Mouse (Mus musculus) lung, postnatal 0 days (tissue): ENCODE data around the gene Mgmt. TPM values are rescaled to one million over a fixed set of nuclear protein-coding genes. Genes with fewer than 3 reads are reported as not detected.
A peak's percentile ranks its signal among the peaks of the same experiment; 100 is the strongest.

Experiments used
- ATAC-seq: fragments of 200-750 bp; cut with Nextera tagmentation; 2 replicates; pipeline ENCODE4 v1.8.0; 2017; ENCODE audit warnings: moderate library complexity
- DNase-seq: peaks from one replicate; pipeline ENCODE4 v3.0.0-alpha.2; 2016; ENCODE audit warnings: low spot score
- H3K27ac ChIP-seq: fragments of 300-500 bp; sonication (generic); 2 replicates; pipeline ENCODE4 v1.5.1; 2014; ENCODE audit warnings: antibody characterized with exemption, mild to moderate bottlenecking, low read length, mixed read lengths
- H3K27me3 ChIP-seq: fragments of 300-500 bp; sonication (generic); replicated peaks from 2 replicates; pipeline ENCODE4 v1.6.1; 2014; ENCODE audit warnings: low read length, mixed read lengths; ENCODE audit not compliant: insufficient read depth
- H3K36me3 ChIP-seq: fragments of 300-500 bp; sonication (generic); 2 replicates; pipeline ENCODE4 v1.6.1; 2014; ENCODE audit warnings: low read length, mixed read lengths; ENCODE audit not compliant: insufficient read depth
- H3K4me1 ChIP-seq: fragments of 300-500 bp; sonication (generic); 2 replicates; pipeline ENCODE4 v1.6.1; 2014; ENCODE audit warnings: antibody characterized with exemption, low read depth, low read length, mixed read lengths; ENCODE audit not compliant: insufficient read depth
- H3K4me2 ChIP-seq: fragments of 300-500 bp; sonication (generic); replicated peaks from 2 replicates; pipeline ENCODE4 v1.6.1; 2014; ENCODE audit warnings: low read depth, mild to moderate bottlenecking, low read length, moderate library complexity, mixed read lengths
- H3K4me3 ChIP-seq: fragments of 300-500 bp; sonication (generic); 2 replicates; pipeline ENCODE4 v1.5.1; 2014; ENCODE audit warnings: low read depth, low read length
- H3K9ac ChIP-seq: fragments of 300-500 bp; sonication (generic); replicated peaks from 2 replicates; pipeline ENCODE4 v1.6.1; 2014; ENCODE audit warnings: low read depth, mild to moderate bottlenecking
- H3K9me3 ChIP-seq: fragments of 300-500 bp; sonication (generic); 2 replicates; pipeline ENCODE4 v1.6.1; 2016; ENCODE audit warnings: low read length, mixed read lengths
- CTCF ChIP-seq: IDR thresholded peaks from 2 replicates; pipeline ENCODE4 v1.5.1; 2016; ENCODE audit warnings: antibody characterized with exemption, mild to moderate bottlenecking
- EP300 ChIP-seq: IDR thresholded peaks from 2 replicates; pipeline ENCODE4 v1.6.1; 2016; ENCODE audit warnings: antibody characterized with exemption, mild to moderate bottlenecking, control low read depth
- WGBS: fragments of 180-500 bp; shearing (Covaris S2); extraction: QIAGEN DNeasy Blood & Tissue Kit; methylation state at CpG from one replicate; pipeline ENCODE4 v1.1.7; 2014; 5-methylcytosine and 5-hydroxymethylcytosine counted together
- polyA plus RNA-seq: library from polyadenylated mRNA; unstranded; fragments of >200 nt; fragmentation: Nextera tagmentation; extraction: Ambion mirVana; gene quantifications from 2 replicates; pipeline ENCODE4 v1.2.1, GENCODE M21; 2015

Gene Mgmt
- polyA plus RNA-seq, 1 experiment from 2014 or later = 1.8 TPM

- Histone ChIP-seq H3K4me2 (no peak overlapping the region), H3K36me3 (no peaks in the 10 kb centered on the region), H3K27me3 (no peaks in the 10 kb centered on the region), H3K9me3 (no peaks in the 10 kb centered on the region), H3K4me3 (no peak overlapping the region), H3K27ac (no peak overlapping the region), H3K4me1 (peaks cover 5% of the 10 kb centered on the region), H3K9ac (no peak overlapping the region)
- no peak for ATAC-seq
- no peak for DNase-seq
- WGBS = 78% methylated on average over 3 of the region's 3 CpGs
- no peak for TF ChIP-seq EP300
- no peak for TF ChIP-seq CTCF
These were observed 44.6 kb upstream of the Mgmt start for GRCm38 (mm10) chr7:136849811-136850210.

- Histone ChIP-seq H3K4me1 (peaks cover 5% of the 10 kb centered on the region), H3K36me3 (no peaks in the 10 kb centered on the region), H3K27ac (no peak overlapping the region), H3K4me3 (no peak overlapping the region), H3K9me3 (no peaks in the 10 kb centered on the region), H3K27me3 (no peaks in the 10 kb centered on the region), H3K9ac (no peak overlapping the region), H3K4me2 (no peak overlapping the region)
- DNase-seq (peak; percentile 25), ATAC-seq (peak; percentile 53; the same call in 1 of the 2 replicates)
- 23% methylated on average over 5 of the region's 5 CpGs for WGBS
- no peak for TF ChIP-seq EP300
- TF ChIP-seq CTCF = no peak
These were observed 44.1 kb upstream of the Mgmt start for GRCm38 (mm10) chr7:136850339-136850738.

GRCm38 (mm10) chr7:136851946-136852345 lies 42.5 kb upstream of the Mgmt start:
- Histone ChIP-seq H3K27ac (no peak overlapping the region), H3K4me1 (peaks cover 5% of the 10 kb centered on the region; the same call in 1 of the 2 replicates), H3K9ac (no peak overlapping the region), H3K9me3 (no peaks in the 10 kb centered on the region), H3K4me2 (no peak overlapping the region), H3K27me3 (no peaks in the 10 kb centered on the region), H3K36me3 (no peaks in the 10 kb centered on the region), H3K4me3 (no peak overlapping the region)
- TF ChIP-seq CTCF (no peak), EP300 (no peak)
- WGBS = 63% methylated on average over 8 of the region's 8 CpGs
- ATAC-seq (no peak), DNase-seq (no peak)

- ATAC-seq = no peak
- H3K27me3 ChIP-seq = no peaks in the 10 kb centered on the region
- 30% methylated on average over 4 of the region's 4 CpGs for WGBS
- no peak overlapping the region for H3K9ac ChIP-seq
- no peak overlapping the region for H3K4me3 ChIP-seq
- H3K27ac ChIP-seq = no peak overlapping the region
- H3K4me1 ChIP-seq = peaks cover 5% of the 10 kb centered on the region; the same call in 1 of the 2 replicates
- no peak for DNase-seq
- no peak overlapping the region for H3K4me2 ChIP-seq
- no peaks in the 10 kb centered on the region for H3K9me3 ChIP-seq
- no peaks in the 10 kb centered on the region for H3K36me3 ChIP-seq
- TF ChIP-seq EP300 (no peak), CTCF (no peak)
These were observed 41.7 kb upstream of the Mgmt start for GRCm38 (mm10) chr7:136852721-136853120.

GRCm38 (mm10) chr7:136864677-136865463 lies 29.5 kb upstream of the Mgmt start:
- TF ChIP-seq CTCF (no peak), EP300 (no peak)
- Histone ChIP-seq H3K27ac (no peak overlapping the region), H3K36me3 (no peaks in the 10 kb centered on the region), H3K9me3 (no peaks in the 10 kb centered on the region), H3K4me2 (no peak overlapping the region), H3K9ac (no peak overlapping the region), H3K27me3 (no peaks in the 10 kb centered on the region), H3K4me1 (no peaks in the 10 kb centered on the region), H3K4me3 (no peak overlapping the region)
- WGBS = 30% methylated on average over 7 of the region's 7 CpGs
- DNase-seq (no peak), ATAC-seq (0 out of 2 replicates have a peak, but pooled peaks have one; percentile 11)

- ATAC-seq = no peak
- no peak overlapping the region for H3K27ac ChIP-seq
- H3K4me3 ChIP-seq = no peak overlapping the region
- 93% methylated on average over 4 of the region's 4 CpGs for WGBS
- TF ChIP-seq CTCF (no peak), EP300 (no peak)
- H3K4me2 ChIP-seq = no peak overlapping the region
- H3K4me1 ChIP-seq = no peaks in the 10 kb centered on the region
- DNase-seq = no peak
- no peak overlapping the region for H3K9ac ChIP-seq
- H3K36me3 ChIP-seq = no peaks in the 10 kb centered on the region
- H3K9me3 ChIP-seq = no peaks in the 10 kb centered on the region
- H3K27me3 ChIP-seq = no peaks in the 10 kb centered on the region
These were observed 28.5 kb upstream of the Mgmt start for GRCm38 (mm10) chr7:136865876-136866275.
